Mouse (Mus musculus) erythroblast, embryonic 14.5 days (primary cell): ENCODE data around the gene Prdm16.

Experiments
- GATA1 ChIP-seq: IDR thresholded peaks from 2 replicates; pipeline ENCODE4 v1.6.1; 2012; ENCODE audit warnings: low read length, inconsistent platforms, mixed read lengths
- TAL1 ChIP-seq: IDR thresholded peaks from 3 replicates; pipeline ENCODE4 v1.6.1; 2012; ENCODE audit warnings: low read length, inconsistent platforms, mixed read lengths

- TF ChIP-seq TAL1 (no peak), GATA1 (no peak)
Measured at GRCm38 (mm10) chr4:154598357-154598756, 38.3 kb downstream of the Prdm16 start.
